Mouse (Mus musculus) hindbrain, embryonic 10.5 days (tissue): Measurements from ENCODE around the gene Methig1. TPM values are rescaled to one million over a fixed set of nuclear protein-coding genes. Genes with fewer than 3 reads are reported as not detected.
"Not testable (repeated sequence)": the region's sequence is repeated elsewhere in the genome, so short reads cannot be mapped to it uniquely, and the experiment has no call there.

Source experiments
- DNase-seq: peaks from one replicate; pipeline ENCODE4 v3.0.0-alpha.2; 2017; ENCODE audit warnings: low spot score
- H3K27ac ChIP-seq: fragments of 300-500 bp; sonication (generic); 2 replicates; pipeline ENCODE4 v1.5.1; 2016; ENCODE audit warnings: mild to moderate bottlenecking, moderate library complexity
- H3K27me3 ChIP-seq: fragments of 300-500 bp; sonication (generic); 2 replicates; pipeline ENCODE4 v1.6.1; 2016; ENCODE audit warnings: mild to moderate bottlenecking; ENCODE audit not compliant: poor library complexity, insufficient read depth, severe bottlenecking
- H3K36me3 ChIP-seq: fragments of 300-500 bp; sonication (generic); 2 replicates; pipeline ENCODE4 v1.6.1; 2016; ENCODE audit warnings: mild to moderate bottlenecking, moderate library complexity
- H3K4me1 ChIP-seq: fragments of 300-500 bp; sonication (generic); replicated peaks from 2 replicates; pipeline ENCODE4 v1.6.1; 2016; ENCODE audit warnings: mild to moderate bottlenecking
- H3K4me3 ChIP-seq: fragments of 300-500 bp; sonication (generic); 2 replicates; pipeline ENCODE4 v1.5.1; 2016; ENCODE audit warnings: mild to moderate bottlenecking, moderate library complexity
- H3K9me3 ChIP-seq: fragments of 300-500 bp; sonication (generic); 2 replicates; pipeline ENCODE4 v1.6.1; 2016; ENCODE audit warnings: mild to moderate bottlenecking, moderate library complexity
- WGBS: fragments of 180-500 bp; shearing (Covaris S2); methylation state at CpG from one replicate; pipeline ENCODE4 v1.1.7; 2016; 5-methylcytosine and 5-hydroxymethylcytosine counted together
- polyA plus RNA-seq: library from polyadenylated mRNA; unstranded; fragments of >200 nt; fragmentation: Nextera tagmentation; extraction: Ambion mirVana; gene quantifications from 2 replicates; pipeline ENCODE4 v1.2.1, GENCODE M21; 2016

Gene Methig1
- polyA plus RNA-seq, 1 experiment from 2014 or later, result 0.21 TPM

DNA sequence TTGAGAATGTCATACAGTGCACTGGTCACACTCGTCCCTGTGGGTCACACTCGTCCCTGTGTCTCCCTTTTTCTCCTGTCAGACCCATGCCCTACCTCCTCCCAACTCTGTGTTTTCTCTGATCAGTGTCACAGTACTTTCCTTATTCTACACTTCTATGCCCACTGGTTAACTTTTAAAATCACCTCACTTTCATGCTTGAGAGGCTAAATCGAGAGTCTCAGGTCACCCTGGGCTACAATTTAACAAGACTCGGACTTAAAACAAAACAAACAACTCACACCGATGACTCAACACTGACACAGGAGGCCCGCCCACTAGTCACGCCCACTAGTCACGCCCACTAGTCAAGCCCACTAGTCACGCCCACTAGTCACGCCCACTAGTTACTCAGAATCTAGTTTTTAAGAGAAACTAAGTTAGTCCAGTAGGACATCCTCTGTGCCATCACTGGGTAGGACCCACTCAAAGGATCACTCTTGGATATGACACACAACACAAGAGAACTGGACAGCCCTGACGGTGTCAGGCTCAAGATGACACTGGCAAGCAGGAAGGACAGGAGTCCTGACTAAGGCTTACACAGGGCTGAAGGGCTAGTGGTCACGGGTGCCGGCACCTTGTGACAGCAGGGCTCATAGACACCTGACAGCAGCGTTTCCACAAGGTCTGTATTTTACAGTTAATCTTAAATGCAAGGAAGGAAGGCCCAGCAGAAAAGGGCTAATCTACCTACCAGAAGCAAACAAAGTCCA, 58.1 kb downstream of the Methig1 start:
- Histone ChIP-seq H3K27me3 (no peaks in the 10 kb centered on the region), H3K4me1 (peaks cover 5% of the 10 kb centered on the region; the same call in 1 of the 2 replicates), H3K4me3 (no peak overlapping the region), H3K36me3 (peaks cover 61% of the 10 kb centered on the region), H3K9me3 (no peaks in the 10 kb centered on the region), H3K27ac (no peak overlapping the region)
- DNase-seq, result no peak
- 66% methylated on average over 14 of the region's 14 CpGs for WGBS

DNA sequence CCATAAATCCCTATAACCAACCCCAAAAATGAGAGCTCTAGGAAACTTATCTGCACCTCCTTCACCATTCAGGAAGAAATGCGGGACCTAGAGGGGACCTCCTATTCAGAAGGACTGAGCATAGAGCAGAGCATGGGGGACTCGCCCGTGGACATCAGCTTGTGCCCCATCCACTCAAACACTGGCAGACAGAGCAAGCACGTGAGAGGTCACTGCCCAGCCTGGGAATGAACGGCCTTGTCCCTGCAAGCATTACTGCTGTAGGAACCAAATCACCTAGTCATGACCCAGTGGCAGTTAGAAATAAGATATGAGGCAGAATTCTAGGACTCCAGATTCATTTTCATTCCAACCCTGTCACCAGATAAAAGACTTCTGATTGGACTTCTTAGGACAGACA, 58.8 kb downstream of the Methig1 start:
- no peak for DNase-seq
- no peaks in the 10 kb centered on the region for H3K9me3 ChIP-seq
- H3K36me3 ChIP-seq, result peaks cover 55% of the 10 kb centered on the region
- no peaks in the 10 kb centered on the region for H3K27me3 ChIP-seq
- WGBS, result 91% methylated on average over 5 of the region's 5 CpGs
- H3K4me3 ChIP-seq, result no peak overlapping the region
- H3K27ac ChIP-seq, result no peak overlapping the region
- peaks cover 5% of the 10 kb centered on the region; the same call in 1 of the 2 replicates for H3K4me1 ChIP-seq

DNA sequence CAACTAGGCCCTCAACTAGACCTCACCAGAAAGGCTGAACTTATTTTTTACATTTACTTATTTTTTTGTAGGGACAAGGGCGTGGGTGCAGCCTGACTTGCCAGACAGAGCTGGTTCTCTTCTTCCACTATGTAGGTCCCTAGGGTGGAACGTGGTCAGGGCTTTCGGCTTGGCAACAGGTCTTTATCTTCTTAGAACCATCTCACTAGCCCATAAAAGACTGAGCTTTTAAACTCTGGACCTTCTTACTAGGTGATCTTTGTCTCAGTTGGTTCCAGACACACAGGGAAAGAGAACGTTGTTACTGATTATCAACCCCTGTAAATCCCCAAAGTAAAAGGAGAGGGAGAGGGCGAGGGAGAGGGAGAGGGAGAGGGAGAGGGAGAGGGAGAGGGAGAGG, 60.4 kb downstream of the Methig1 start:
- Histone ChIP-seq H3K27ac (no peak overlapping the region), H3K4me1 (peaks cover 8% of the 10 kb centered on the region), H3K4me3 (no peak overlapping the region), H3K36me3 (peaks cover 40% of the 10 kb centered on the region), H3K9me3 (no peaks in the 10 kb centered on the region), H3K27me3 (no peaks in the 10 kb centered on the region)
- DNase-seq, result no peak
- WGBS, result 91% methylated on average over 4 of the region's 5 CpGs

DNA sequence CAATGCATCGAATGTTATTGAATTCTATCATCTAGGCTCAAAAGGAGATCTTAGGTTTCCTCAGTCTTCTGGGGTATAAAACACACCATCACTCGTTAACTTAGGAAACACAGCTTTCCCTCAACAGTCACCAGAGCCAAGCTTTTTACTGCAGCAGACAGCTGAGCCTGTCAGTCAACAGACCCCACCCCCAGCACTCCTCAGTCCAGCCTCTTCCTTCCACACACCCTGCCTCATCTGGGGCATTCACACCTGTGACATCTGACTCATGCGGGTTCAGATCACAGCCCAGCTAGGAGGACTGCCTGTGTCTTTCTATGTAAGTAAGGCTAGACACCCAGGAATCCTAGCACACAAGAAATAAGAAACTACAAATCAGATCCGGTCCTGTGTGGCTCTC, 61.1 kb downstream of the Methig1 start:
- no peak overlapping the region for H3K4me3 ChIP-seq
- no peak overlapping the region for H3K27ac ChIP-seq
- peaks cover 8% of the 10 kb centered on the region for H3K4me1 ChIP-seq
- H3K27me3 ChIP-seq, result no peaks in the 10 kb centered on the region
- H3K36me3 ChIP-seq, result peaks cover 33% of the 10 kb centered on the region
- H3K9me3 ChIP-seq, result no peaks in the 10 kb centered on the region
- 73% methylated on average over 4 of the region's 4 CpGs for whole genome bisulfite sequencing
- DNase-seq, result no peak

DNA sequence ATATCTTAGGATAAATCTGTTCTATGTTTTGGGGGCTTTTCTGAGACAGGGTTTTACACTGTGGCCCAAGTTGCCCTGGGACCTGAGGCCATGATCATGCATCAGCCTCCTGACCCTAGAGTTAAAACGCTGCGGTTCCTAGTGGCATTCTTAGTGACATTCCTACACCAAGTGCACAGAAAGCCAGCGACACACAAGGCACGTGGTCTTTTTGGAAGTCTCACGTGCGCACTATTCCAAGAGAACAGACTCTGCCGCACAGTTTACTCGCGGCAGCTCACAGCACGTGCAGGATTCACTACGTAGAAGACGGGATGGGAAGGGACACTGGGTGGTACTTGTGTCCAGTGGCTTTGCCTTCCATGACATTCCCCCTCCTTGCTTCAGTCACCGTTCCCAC, 62.0 kb downstream of the Methig1 start:
- Histone ChIP-seq H3K36me3 (peaks cover 24% of the 10 kb centered on the region), H3K9me3 (no peaks in the 10 kb centered on the region), H3K27me3 (no peaks in the 10 kb centered on the region), H3K27ac (no peak overlapping the region), H3K4me1 (peaks cover 18% of the 10 kb centered on the region), H3K4me3 (no peak overlapping the region)
- no peak for DNase-seq
- WGBS, result 95% methylated on average over 13 of the region's 13 CpGs

DNA sequence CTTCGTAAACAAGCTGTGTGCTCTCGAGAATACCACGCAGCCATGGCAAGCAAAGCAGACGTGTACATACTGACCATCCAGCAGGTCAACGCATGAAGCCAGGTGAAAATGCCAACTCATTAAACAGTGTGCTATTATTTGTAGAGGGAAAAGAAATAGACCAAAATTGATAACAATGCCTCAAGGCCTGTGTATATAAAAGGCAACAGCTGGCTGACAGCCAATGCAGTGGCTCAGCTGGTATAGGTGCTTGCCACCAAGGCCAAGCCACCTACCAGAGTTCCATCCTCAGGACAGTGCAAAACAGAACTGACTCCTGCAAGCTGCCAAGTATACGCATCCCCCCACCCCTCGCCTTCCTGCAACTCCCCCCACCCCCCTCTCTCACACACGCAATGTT, 62.7 kb downstream of the Methig1 start:
- Histone ChIP-seq H3K4me3 (no peak overlapping the region), H3K27ac (no peak overlapping the region), H3K4me1 (peaks cover 24% of the 10 kb centered on the region), H3K27me3 (no peaks in the 10 kb centered on the region), H3K36me3 (peaks cover 16% of the 10 kb centered on the region), H3K9me3 (no peaks in the 10 kb centered on the region)
- DNase-seq, result no peak
- WGBS, result 95% methylated on average over 8 of the region's 8 CpGs

DNA sequence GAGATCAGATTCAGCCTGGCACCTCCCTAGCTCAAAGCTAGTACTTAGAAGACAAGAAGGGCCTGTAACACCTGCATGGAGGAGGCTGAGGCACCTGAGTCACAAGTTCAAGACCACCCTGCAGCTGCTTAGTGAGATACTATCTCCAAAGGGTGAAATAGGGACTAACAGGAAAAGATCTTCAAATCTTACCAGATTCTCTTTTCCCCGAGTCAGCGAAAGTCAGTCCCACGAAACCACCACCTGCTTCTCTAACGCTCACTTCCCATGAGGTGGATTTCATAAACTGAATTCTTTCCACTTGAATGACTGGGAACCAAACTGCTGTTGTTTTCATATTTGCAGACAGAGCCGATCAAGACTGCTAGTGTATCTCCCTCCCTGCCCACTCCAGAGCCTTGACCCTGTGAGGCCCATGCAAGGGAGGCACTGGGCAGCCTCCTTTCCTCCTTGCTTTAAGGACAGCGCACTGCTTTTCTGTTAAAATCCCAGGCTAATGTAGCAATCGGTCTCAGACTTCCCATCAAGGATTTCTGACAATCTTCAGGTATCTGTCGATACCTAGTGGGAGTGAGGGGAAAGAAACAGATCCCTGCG, 65.0 kb downstream of the Methig1 start:
- H3K27ac ChIP-seq, result no peak overlapping the region
- no peaks in the 10 kb centered on the region for H3K9me3 ChIP-seq
- no peak overlapping the region for H3K4me3 ChIP-seq
- peaks cover 40% of the 10 kb centered on the region for H3K4me1 ChIP-seq
- WGBS, result 93% methylated on average over 9 of the region's 9 CpGs
- no peak for DNase-seq
- no peaks in the 10 kb centered on the region for H3K27me3 ChIP-seq
- no peaks in the 10 kb centered on the region for H3K36me3 ChIP-seq

DNA sequence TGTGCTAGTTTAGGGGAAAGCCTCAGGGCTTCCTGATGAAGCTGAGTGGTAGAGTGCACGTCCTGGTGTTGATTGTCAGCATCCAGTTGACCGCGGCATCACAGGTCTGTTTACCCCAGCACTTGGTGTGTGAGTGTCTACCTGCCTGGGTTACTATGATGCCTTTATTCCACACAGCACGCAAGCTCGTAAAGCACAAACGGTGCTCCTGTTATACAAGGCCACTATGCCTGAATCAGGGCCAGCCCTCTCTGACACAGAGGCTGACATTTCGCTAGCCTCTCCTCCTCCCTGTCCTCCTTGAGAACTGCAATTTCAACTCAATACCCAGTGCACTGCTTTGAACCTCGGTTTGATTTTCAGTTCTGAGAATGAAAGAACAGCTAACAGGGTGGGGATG, 66.4 kb downstream of the Methig1 start:
- no peak for DNase-seq
- H3K9me3 ChIP-seq, result no peaks in the 10 kb centered on the region
- peaks cover 48% of the 10 kb centered on the region for H3K4me1 ChIP-seq
- H3K4me3 ChIP-seq, result no peak overlapping the region
- H3K36me3 ChIP-seq, result no peaks in the 10 kb centered on the region
- 74% methylated on average over 8 of the region's 8 CpGs for WGBS
- H3K27ac ChIP-seq, result peak overlapping the region; percentile 73; the same call in 1 of the 2 replicates
- H3K27me3 ChIP-seq, result peaks cover 12% of the 10 kb centered on the region

DNA sequence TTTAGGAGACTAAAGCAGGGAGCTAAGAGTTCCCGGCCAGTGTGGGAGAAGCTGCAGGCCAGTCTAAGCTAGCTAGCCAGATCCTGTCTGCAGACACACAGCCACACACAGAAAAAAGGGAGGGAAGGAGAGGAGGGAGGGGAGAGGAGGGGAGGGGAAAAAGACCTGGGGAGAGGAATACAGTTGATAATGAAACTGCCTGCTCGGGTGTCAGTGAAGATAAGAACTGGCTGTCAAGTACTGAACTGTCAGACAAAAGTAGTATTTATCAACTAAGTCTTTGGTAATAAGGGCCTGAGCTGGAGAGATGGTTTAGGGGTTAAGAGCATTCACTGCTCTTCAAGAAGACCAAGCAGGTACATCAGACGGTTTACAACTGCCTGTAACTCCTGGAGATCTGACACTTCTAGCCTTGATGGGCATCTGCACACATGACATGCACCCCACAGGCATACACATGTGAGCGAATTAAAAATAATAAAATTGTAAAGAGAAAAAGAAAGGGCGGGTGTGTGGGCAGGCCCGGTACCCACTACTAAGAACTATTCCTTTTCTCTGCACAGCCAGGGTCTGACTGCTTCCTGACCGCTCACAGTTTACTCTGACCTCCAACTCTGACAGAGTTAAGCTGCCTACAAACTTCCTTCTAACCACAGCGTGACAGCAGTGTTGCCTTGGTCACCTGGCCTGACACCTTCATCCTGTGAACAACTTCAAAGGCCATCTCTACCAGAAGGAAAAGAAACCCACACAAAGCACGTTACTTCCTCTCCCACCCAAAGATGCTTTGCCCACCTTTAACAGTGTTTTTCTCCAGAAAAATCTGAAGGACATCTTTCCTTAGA, 67.2 kb downstream of the Methig1 start:
- Histone ChIP-seq H3K27ac (peak overlapping the region; percentile 73; the same call in 1 of the 2 replicates), H3K36me3 (no peaks in the 10 kb centered on the region), H3K9me3 (no peaks in the 10 kb centered on the region), H3K4me3 (no peak overlapping the region), H3K4me1 (peaks cover 51% of the 10 kb centered on the region), H3K27me3 (peaks cover 20% of the 10 kb centered on the region)
- no peak for DNase-seq
- 70% methylated on average over 9 of the region's 9 CpGs for WGBS

DNA sequence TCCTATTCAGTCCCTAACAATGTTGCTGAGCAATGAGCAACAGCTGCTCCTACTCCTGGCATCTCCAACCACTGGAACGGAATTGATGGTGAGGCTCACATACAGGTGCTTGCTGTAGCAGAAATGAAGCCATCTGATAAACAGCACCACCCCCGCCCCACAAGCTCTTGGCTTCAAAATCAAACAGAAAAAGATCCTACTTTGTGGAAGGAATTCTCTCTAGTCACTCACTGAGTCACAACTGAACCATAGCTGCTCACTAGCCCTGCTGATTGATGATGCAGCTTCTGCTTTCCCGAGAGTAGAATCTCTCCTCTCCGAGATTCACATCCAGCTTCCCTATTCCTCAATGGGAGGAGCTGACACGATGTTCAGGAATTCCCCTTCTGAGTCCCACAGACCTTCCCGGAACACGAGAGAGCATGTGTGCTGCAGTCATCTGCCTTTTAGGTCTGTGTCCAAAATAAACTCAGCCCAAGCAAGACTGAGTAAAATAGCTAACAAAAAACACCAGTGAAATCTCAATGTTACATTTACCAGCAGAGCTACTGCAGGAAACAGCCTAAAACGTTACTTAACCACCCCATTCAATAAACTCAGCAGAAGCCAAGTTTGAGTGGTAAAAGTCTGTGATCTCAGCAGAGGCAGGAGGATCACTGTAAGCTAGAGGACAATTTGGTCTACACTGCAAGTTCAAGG, 68.3 kb downstream of the Methig1 start:
- no peak for DNase-seq

DNA sequence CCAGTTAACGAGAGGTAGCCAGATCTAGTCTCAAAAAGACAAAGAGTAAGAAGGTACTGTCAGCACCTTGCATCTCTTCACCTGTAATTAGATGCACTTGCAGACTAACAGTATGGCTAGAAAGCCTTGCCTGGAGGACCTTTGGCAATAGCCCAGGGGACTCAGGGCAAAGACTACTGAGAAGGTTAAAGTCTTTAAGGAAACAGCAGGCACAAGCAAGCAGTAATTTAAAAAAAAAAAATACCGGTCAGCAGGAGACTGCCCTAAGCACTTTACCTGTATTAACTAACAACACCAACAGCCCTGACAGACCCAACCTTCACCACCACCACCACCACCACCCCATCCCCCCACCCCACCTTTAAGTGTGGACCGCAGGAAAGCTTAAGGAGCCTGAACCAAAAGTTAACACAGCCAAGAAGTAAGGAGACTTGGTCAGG, 68.8 kb downstream of the Methig1 start, which contains the start of gene Gm5475:
TSS of gene Gm5475 (plus strand) at position 390 of the 440 bp plus-strand sequence.
- DNase-seq, H3K9me3 ChIP-seq, H3K36me3 ChIP-seq: not testable (repeated sequence)
- Histone ChIP-seq H3K27me3 (peaks cover 32% of the 10 kb centered on the region), H3K27ac (peak within 1 kb of the TSS; percentile 92), H3K4me3 (peak within 1 kb of the TSS; percentile 90), H3K4me1 (peaks cover 51% of the 10 kb centered on the region)
- WGBS, result 35% methylated on average over 3 of the region's 3 CpGs

More for the DNA sequence above, 68.3 kb downstream of the Methig1 start:
- Histone ChIP-seq H3K36me3 (no peaks in the 10 kb centered on the region), H3K4me3 (peak overlapping the region; percentile 90), H3K9me3 (no peaks in the 10 kb centered on the region), H3K27ac (no peak overlapping the region), H3K4me1 (peaks cover 51% of the 10 kb centered on the region), H3K27me3 (peaks cover 31% of the 10 kb centered on the region)
- 50% methylated on average over 8 of the region's 8 CpGs for WGBS

DNA sequence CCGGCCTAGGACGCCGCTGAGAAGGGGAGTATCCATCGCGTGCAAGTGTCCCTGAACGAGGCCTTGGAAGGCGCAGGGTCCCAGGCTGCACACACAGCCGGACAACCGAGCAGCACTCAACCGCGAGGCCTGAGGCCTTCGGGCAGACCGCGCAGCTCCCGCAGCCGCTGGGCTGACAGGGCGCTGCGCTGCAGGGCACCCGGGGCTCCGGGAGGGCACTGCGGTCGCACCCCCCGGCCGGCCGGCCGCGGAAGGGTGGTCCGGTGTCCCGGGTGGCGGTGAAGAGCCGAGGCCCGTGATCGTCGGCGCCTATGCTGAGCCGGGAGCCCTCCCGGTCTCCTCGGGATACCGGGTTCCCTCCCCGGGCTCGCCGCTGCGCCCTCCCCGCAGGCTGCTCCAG, 69.5 kb downstream of the Methig1 start:
- Histone ChIP-seq H3K4me1 (peaks cover 51% of the 10 kb centered on the region), H3K4me3 (peak overlapping the region; percentile 90), H3K27me3 (peaks cover 32% of the 10 kb centered on the region), H3K36me3 (no peaks in the 10 kb centered on the region), H3K9me3 (no peaks in the 10 kb centered on the region), H3K27ac (peak overlapping the region; percentile 92)
- no peak for DNase-seq
- under 1% methylated on average over 44 of the region's 44 CpGs for WGBS
